Mouse (Mus musculus): ENCODE results near the gene Spon2. TPM values are rescaled to one million over a fixed set of nuclear protein-coding genes. Genes with fewer than 3 reads are reported as not detected.

Spon2 gene
- total RNA-seq, 2 experiments from 2014 or later, result 1.2 to 3.4 TPM

GRCm38 (mm10) chr5:33218746-33219449 lies 643 bp upstream of the Spon2 start:
- no peak for ATAC-seq (replicated peaks; ENCODE audit: poor library complexity)

- peak; percentile 27; the same call in 1 of the 2 replicates for ATAC-seq (replicated peaks; ENCODE audit: poor library complexity)
These were observed 592 bp downstream of the Spon2 start for GRCm38 (mm10) chr5:33217663-33218062.

GRCm38 (mm10) chr5:33214723-33215122 lies 3.5 kb downstream of the Spon2 start:
- no peak for ATAC-seq (replicated peaks; ENCODE audit: poor library complexity)

- no peak for ATAC-seq (replicated peaks; ENCODE audit: poor library complexity)
These were observed 7.0 kb downstream of the Spon2 start for GRCm38 (mm10) chr5:33211254-33211653.

- ATAC-seq (replicated peaks; ENCODE audit: poor library complexity), result no peak
These were observed 7.7 kb downstream of the Spon2 start for GRCm38 (mm10) chr5:33210515-33210914.

GRCm38 (mm10) chr5:33208533-33209245 lies 9.6 kb downstream of the Spon2 start:
- ATAC-seq (replicated peaks; ENCODE audit: poor library complexity), result peak; percentile 22; the same call in 1 of the 2 replicates

DNA sequence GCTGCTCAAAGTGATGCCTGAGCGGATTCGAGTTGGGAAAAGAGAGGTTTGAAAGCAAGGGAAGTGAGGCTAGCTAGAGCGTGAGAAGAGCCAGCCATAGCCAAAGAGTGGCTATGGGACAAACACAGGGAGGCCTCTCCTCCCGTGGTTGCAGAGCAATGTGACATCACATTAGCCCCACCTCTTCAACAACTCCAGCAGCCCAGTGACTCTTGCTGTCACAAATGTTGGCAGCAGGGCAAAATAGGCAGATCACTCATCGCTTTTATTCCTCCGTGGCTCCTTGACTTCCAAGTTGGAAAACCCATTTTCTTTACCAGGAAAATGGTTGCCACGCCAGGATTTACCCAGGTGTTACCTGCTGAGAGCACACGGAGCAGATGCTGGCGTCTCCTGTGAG lies 11.1 kb downstream of the Spon2 start:
- ATAC-seq (replicated peaks; ENCODE audit: poor library complexity), result no peak

- ATAC-seq (replicated peaks; ENCODE audit: poor library complexity), result no peak
These were observed 11.9 kb downstream of the Spon2 start for GRCm38 (mm10) chr5:33206328-33206727.

- no peak for ATAC-seq (replicated peaks; ENCODE audit: poor library complexity)
These were observed 14.0 kb downstream of the Spon2 start for GRCm38 (mm10) chr5:33204284-33204683.

DNA sequence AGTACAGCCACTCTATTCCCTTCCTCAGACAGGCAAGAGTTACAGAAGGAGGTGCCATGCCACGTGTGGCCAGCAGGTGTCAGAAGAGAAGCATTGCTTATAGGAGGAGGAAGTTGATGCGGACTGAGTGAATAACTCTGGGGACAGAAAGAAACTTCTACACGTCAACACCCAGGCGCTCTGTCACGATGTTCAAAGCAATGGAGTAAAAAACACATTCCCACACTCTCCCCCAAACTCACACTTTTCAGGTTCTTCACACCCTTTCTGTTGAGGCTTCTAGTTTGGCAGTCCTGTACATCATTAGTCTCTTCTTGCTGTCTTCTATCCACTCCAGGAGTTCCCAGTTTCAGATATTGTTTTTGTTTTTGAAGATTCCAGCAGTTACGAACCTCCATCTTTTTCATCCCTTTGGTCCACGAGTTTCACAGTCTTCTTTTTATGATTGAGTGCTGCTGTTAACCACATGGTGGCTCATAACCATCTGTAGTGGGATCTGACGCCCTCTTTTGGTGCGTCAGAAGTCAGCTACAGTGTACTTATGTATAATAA lies 14.5 kb downstream of the Spon2 start:
- ATAC-seq (replicated peaks; ENCODE audit: poor library complexity), result peak; percentile 94

DNA sequence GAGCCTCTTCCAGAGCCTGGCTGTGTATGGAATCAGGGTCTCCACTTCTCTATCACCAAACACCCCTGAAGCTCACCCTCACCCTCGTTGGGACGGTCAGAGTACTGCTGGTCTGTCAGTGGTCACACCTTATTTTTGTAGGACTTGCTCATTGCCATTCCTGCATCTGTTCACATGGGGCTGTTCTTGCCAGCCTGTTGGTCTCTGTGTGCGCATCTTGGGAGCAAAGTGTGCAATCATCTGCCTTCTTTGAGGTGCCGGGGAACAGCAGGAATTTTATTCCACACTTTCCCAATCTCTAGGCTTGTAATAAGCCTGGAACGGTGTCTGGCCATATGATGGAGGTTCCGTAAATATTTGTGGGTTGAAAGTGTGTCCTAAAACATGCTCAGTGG lies 15.1 kb downstream of the Spon2 start:
- no peak for ATAC-seq (replicated peaks; ENCODE audit: poor library complexity)

GRCm38 (mm10) chr5:33202516-33203170 lies 15.6 kb downstream of the Spon2 start:
- no peak for ATAC-seq (replicated peaks; ENCODE audit: poor library complexity)

GRCm38 (mm10) chr5:33201697-33202096 lies 16.6 kb downstream of the Spon2 start:
- ATAC-seq (replicated peaks; ENCODE audit: poor library complexity), result no peak

DNA sequence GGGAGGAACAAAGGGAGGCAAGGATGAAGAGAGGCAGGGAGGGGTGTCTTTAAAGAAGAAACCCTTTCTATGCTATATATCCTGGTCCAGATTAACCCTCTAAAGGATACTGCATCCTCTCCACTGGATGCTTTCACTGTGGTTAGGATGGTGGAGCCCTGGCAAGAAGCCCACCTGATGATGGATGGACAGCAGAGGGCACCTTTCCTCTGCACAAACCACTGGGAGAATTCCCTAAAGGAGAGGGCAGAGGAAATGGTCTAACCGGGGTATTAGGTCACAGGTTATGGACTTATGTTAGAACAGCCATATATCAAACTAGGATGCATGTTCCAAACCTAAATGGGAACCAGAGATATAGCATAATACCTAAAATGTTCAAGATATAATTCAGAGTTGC lies 18.2 kb downstream of the Spon2 start:
- ATAC-seq (replicated peaks; ENCODE audit: poor library complexity), result no peak

DNA sequence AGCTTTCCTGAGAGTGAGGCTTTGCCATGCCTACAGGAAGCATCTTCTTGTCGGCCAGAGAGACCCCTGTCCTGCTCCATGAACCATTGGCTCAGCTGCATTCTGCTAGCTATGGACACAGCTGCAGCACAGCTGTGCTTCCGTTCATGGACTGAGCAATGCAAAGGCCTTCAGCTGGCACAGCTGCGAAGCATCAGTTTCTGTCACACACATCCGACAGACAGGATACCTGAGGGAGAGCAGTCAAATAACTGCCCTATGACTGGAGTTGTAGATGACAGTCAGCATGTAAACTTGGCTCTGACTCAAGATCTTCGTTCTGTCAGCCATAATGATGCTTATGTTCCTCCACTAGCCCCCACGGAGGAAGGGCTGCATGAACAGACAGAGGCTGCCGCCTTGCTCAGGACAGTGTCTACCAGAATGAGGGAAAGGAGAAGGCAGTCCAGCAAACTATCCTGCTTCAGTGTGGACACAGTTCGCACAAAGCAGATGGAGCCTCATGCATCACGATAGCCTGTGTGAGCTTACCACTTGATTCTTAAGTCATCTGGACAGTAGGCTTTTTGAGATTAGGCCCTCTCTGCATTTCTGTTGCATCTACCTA lies 22.9 kb downstream of the Spon2 start:
- ATAC-seq (replicated peaks; ENCODE audit: poor library complexity), result no peak

GRCm38 (mm10) chr5:33193567-33193966 lies 24.7 kb downstream of the Spon2 start:
- peak; percentile 71 for ATAC-seq (replicated peaks; ENCODE audit: poor library complexity)

Other genes with a start within 250 kb of the Spon2 start
- 340 and 391 TPM in 2 replicates for gene Ywhah, start 199.6 kb downstream of the Spon2 start, total RNA-seq (2015)
- 138 and 149 TPM in 2 replicates for gene Ywhah, start 199.6 kb downstream of the Spon2 start, total RNA-seq (2017)
- not detected in 2 replicates for gene Slc5a1, start 114.2 kb downstream of the Spon2 start, total RNA-seq (2015)
- not detected in 2 replicates for gene Slc5a1, start 114.2 kb downstream of the Spon2 start, total RNA-seq (2017)
- 108 and 115 TPM in 2 replicates for gene Ctbp1, start 56.5 kb upstream of the Spon2 start, total RNA-seq (2015)
- 139 and 141 TPM in 2 replicates for gene Ctbp1, start 56.5 kb upstream of the Spon2 start, total RNA-seq (2017)
- gene Maea, start 117.1 kb upstream of the Spon2 start, total RNA-seq (2015), result 41.6 and 41.9 TPM in 2 replicates
- gene Maea, start 117.1 kb upstream of the Spon2 start, total RNA-seq (2017), result 181 and 235 TPM in 2 replicates
- gene Uvssa, start 160.1 kb upstream of the Spon2 start, total RNA-seq (2015), result 5.2 and 6.5 TPM in 2 replicates
- 4.9 and 6.1 TPM in 2 replicates for gene Uvssa, start 160.1 kb upstream of the Spon2 start, total RNA-seq (2017)
- gene Nkx1-1, start 215.5 kb upstream of the Spon2 start, total RNA-seq (2015), result not detected in 2 replicates
- gene Nkx1-1, start 215.5 kb upstream of the Spon2 start, total RNA-seq (2017), result not detected in 2 replicates